Mouse (Mus musculus) intestine, postnatal 0 days (tissue): ENCODE measurements at regions not wholly inside any gene's neighbourhood (a gene's known extent, or its start where the extent isn't known, plus 50 kb on each side); places are given as distances from the start of the nearest gene placed in this dataset.

Experiments used
- ATAC-seq: fragments of 200-750 bp; cut with Nextera tagmentation; 2 replicates; pipeline ENCODE4 v1.8.0; 2017; ENCODE audit warnings: mild to moderate bottlenecking, moderate TSS enrichment, moderate library complexity
- H3K27ac ChIP-seq: fragments of 300-500 bp; sonication (generic); 2 replicates; pipeline ENCODE4 v1.5.1; 2014; ENCODE audit warnings: mild to moderate bottlenecking, low read depth, low read length, moderate library complexity
- H3K27me3 ChIP-seq: fragments of 300-500 bp; sonication (generic); replicated peaks from 2 replicates; pipeline ENCODE4 v1.6.1; 2014; ENCODE audit warnings: low read length, mixed read lengths; ENCODE audit not compliant: control insufficient read depth, insufficient read depth
- H3K36me3 ChIP-seq: fragments of 300-500 bp; sonication (generic); 2 replicates; pipeline ENCODE4 v1.6.1; 2014; ENCODE audit warnings: mild to moderate bottlenecking, moderate library complexity; ENCODE audit not compliant: control insufficient read depth, insufficient read depth
- H3K4me1 ChIP-seq: fragments of 300-500 bp; sonication (generic); replicated peaks from 2 replicates; pipeline ENCODE4 v1.6.1; 2014; ENCODE audit warnings: antibody characterized with exemption, low read length, mixed read lengths; ENCODE audit not compliant: control insufficient read depth, insufficient read depth
- H3K4me2 ChIP-seq: fragments of 300-500 bp; sonication (generic); replicated peaks from 2 replicates; pipeline ENCODE4 v1.6.1; 2014; ENCODE audit warnings: low read depth, mild to moderate bottlenecking, moderate library complexity
- H3K4me3 ChIP-seq: fragments of 300-500 bp; sonication (generic); 2 replicates; pipeline ENCODE4 v1.5.1; 2014; ENCODE audit warnings: low read depth, low read length
- H3K9ac ChIP-seq: fragments of 300-500 bp; sonication (generic); 2 replicates; pipeline ENCODE4 v1.6.1; 2014; ENCODE audit warnings: mild to moderate bottlenecking, low read depth, low read length
- H3K9me3 ChIP-seq: fragments of 300-500 bp; sonication (generic); 2 replicates; pipeline ENCODE4 v1.6.1; 2016; ENCODE audit warnings: mixed run types; ENCODE audit not compliant: control insufficient read depth
- CTCF ChIP-seq: sonication (generic); IDR thresholded peaks from 2 replicates; pipeline ENCODE4 v1.5.1; 2016; ENCODE audit warnings: low read depth, mild to moderate bottlenecking, control low read depth, antibody characterized with exemption, moderate library complexity
- WGBS: fragments of 180-500 bp; shearing (Covaris S2); extraction: QIAGEN DNeasy Blood & Tissue Kit; methylation state at CpG from one replicate; pipeline ENCODE4 v1.1.7; 2014; 5-methylcytosine and 5-hydroxymethylcytosine counted together

DNA sequence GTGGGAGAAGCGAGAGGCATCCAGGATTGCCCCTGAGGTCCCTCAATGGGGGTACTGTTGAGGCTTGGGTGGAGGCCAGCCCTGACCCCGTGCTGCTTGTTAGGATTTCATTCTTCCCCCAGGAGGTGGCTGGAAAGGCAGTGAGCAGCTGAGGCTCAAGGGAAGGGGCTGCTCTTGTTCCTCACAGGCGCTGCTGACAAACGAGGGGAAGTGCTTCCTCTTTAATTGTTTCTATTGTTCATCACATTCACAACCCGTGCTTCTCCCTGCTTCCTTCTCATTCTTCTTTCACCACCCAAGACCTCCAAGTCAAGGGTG lies 135.3 kb upstream of the Map3k1 start:
- no peak overlapping the region for H3K4me2 ChIP-seq
- H3K9me3 ChIP-seq, result no peaks in the 10 kb centered on the region
- WGBS, result 42% methylated on average over 5 of the region's 5 CpGs
- no peaks in the 10 kb centered on the region for H3K4me1 ChIP-seq
- H3K36me3 ChIP-seq, result no peaks in the 10 kb centered on the region
- H3K9ac ChIP-seq, result no peak overlapping the region
- H3K27ac ChIP-seq, result no peak overlapping the region
- H3K4me3 ChIP-seq, result no peak overlapping the region
- H3K27me3 ChIP-seq, result no peaks in the 10 kb centered on the region
- no peak for ATAC-seq
- peak; percentile 30 for TF ChIP-seq CTCF

DNA sequence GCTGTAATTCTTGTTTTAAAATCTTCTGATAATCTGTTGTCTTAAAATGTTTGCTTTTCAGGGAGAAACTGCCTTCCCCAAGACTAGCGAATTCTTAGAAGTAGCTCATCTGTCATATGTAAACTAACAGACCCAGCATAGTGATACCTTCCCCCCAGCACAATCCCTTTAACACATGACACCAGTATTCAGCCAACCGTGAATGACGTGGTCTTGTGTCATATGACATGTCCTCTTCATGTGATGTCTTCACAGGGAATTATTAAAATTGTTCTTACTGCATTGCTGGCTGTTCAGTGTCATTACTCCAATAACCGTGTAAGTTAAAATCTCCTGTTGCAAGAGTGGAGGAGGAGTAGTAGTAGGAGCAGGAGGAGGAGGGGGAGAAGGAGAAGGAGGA lies 137.5 kb upstream of the Map3k1 start:
- no peak for ATAC-seq
- H3K27me3 ChIP-seq, result no peaks in the 10 kb centered on the region
- no peak overlapping the region for H3K27ac ChIP-seq
- WGBS, result 68% methylated on average over 4 of the region's 4 CpGs
- no peaks in the 10 kb centered on the region for H3K9me3 ChIP-seq
- H3K4me3 ChIP-seq, result no peak overlapping the region
- H3K9ac ChIP-seq, result no peak overlapping the region
- H3K36me3 ChIP-seq, result no peaks in the 10 kb centered on the region
- H3K4me1 ChIP-seq, result no peaks in the 10 kb centered on the region
- H3K4me2 ChIP-seq, result no peak overlapping the region
- no peak for TF ChIP-seq CTCF

DNA sequence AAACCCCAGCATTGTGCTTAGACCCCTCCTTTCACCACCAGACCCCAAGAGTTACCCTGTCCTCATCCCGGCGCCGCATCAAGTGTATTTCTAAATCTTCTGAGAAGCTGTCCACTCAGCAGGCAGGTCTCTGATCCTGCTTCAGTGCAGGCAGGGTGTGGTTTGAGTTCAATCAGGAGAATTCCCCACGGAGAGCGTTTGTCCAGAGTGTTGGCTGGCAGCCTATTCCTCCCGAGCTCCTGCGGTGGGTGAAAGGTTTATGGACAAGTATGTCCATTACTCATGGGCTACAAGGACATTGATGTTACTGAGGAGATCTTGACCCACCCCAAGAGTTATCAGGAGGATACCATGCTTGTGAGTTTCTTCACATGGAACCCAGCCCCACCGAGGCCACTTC lies 138.0 kb upstream of the Map3k1 start:
- H3K27ac ChIP-seq, result no peak overlapping the region
- WGBS, result 70% methylated on average over 8 of the region's 8 CpGs
- no peak for ATAC-seq
- H3K9ac ChIP-seq, result no peak overlapping the region
- no peak overlapping the region for H3K4me2 ChIP-seq
- no peaks in the 10 kb centered on the region for H3K9me3 ChIP-seq
- TF ChIP-seq CTCF, result no peak
- H3K4me3 ChIP-seq, result no peak overlapping the region
- H3K36me3 ChIP-seq, result no peaks in the 10 kb centered on the region
- H3K27me3 ChIP-seq, result no peaks in the 10 kb centered on the region
- H3K4me1 ChIP-seq, result no peaks in the 10 kb centered on the region

DNA sequence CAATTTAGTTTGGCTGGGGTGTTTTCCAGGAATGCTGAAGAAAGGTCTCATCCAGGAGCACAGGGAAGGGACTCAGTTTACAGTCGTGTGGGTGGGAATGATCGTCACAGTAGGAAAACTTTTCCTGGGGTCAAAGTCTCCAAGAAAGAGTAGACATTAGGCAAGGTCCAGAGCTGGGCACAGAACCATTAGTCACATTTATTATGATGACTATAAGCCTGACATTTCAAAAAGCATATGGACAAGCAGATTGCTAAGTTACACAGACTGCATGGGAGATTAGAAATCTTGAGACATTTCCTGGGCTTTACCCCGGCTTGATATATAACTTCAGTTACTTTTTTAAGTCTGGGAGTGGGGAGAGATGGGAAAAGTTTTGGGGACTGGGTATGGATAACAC lies 139.6 kb upstream of the Map3k1 start:
- WGBS, result 36% methylated on average over 3 of the region's 3 CpGs
- H3K36me3 ChIP-seq, result no peaks in the 10 kb centered on the region
- H3K27me3 ChIP-seq, result no peaks in the 10 kb centered on the region

DNA sequence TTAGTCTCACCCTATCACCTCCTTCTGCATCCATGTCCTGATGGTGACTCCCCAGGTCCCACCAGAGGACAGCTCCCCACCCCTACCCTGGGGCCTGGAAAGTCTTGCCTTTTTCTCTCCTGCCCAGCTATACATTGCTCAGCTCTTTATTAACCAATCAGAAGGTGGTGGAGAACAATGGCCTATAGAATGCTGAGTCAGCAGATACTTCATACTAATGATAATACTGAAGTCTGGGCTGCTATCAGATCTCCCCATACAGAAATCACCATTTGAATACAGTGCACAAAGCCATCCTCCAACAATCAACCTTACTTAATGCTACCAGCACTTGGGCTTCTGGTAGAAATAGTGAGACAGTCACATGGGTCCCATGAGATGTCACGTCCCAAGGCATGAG lies 141.2 kb upstream of the Map3k1 start:
- no peak for ATAC-seq
- H3K4me1 ChIP-seq, result no peaks in the 10 kb centered on the region
- no peak overlapping the region for H3K9ac ChIP-seq
- no peaks in the 10 kb centered on the region for H3K9me3 ChIP-seq
- H3K27me3 ChIP-seq, result no peaks in the 10 kb centered on the region
- no peak for TF ChIP-seq CTCF
- H3K4me3 ChIP-seq, result no peak overlapping the region
- H3K27ac ChIP-seq, result no peak overlapping the region
- no peaks in the 10 kb centered on the region for H3K36me3 ChIP-seq
- H3K4me2 ChIP-seq, result no peak overlapping the region
- WGBS, result 97% methylated on average over 1 of the region's 1 CpGs

More for the DNA sequence above, 139.6 kb upstream of the Map3k1 start:
- no peaks in the 10 kb centered on the region for H3K9me3 ChIP-seq
- H3K27ac ChIP-seq, result no peak overlapping the region
- no peak overlapping the region for H3K4me2 ChIP-seq
- peak; percentile 76 for ATAC-seq
- H3K4me1 ChIP-seq, result no peaks in the 10 kb centered on the region
- H3K9ac ChIP-seq, result no peak overlapping the region
- TF ChIP-seq CTCF, result no peak
- H3K4me3 ChIP-seq, result no peak overlapping the region

DNA sequence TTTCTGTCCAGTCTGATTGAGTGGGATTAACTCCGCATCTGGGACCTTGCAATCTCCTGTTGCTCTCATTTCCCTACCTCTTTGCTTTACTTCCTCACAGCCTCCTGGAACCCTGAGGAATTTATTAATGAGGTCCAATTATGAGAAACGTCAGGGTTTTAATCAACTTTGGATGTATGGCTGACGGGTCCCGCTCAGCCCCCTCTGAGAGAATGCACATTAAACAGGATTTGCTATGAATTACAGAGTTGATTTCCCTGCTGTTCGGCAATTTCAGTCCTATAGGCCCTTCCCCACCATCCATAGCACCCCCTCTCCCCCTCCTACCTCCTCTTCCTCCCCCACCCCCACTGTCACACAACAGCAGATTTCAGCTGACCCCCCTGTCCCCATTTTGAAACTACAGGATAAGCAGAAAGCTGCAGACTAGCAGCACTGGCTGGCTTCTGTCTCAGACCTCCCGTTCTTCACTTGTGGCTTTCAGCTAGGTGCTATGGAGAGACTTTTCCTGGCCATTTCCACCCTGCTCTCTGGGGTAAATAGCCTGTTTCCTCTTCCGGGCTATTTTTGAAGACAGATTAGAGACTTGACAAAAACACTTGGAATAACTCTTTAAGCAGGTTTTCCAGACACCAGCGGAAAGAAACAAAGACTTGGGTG lies 145.2 kb upstream of the Map3k1 start:
- no peak for ATAC-seq
- H3K9me3 ChIP-seq, result no peaks in the 10 kb centered on the region
- H3K4me3 ChIP-seq, result no peak overlapping the region
- no peak overlapping the region for H3K9ac ChIP-seq
- H3K4me2 ChIP-seq, result no peak overlapping the region
- WGBS, result 71% methylated on average over 8 of the region's 8 CpGs
- H3K27ac ChIP-seq, result no peak overlapping the region; the same call in 1 of the 2 replicates
- no peaks in the 10 kb centered on the region for H3K4me1 ChIP-seq
- H3K36me3 ChIP-seq, result no peaks in the 10 kb centered on the region
- TF ChIP-seq CTCF, result no peak
- no peaks in the 10 kb centered on the region for H3K27me3 ChIP-seq

DNA sequence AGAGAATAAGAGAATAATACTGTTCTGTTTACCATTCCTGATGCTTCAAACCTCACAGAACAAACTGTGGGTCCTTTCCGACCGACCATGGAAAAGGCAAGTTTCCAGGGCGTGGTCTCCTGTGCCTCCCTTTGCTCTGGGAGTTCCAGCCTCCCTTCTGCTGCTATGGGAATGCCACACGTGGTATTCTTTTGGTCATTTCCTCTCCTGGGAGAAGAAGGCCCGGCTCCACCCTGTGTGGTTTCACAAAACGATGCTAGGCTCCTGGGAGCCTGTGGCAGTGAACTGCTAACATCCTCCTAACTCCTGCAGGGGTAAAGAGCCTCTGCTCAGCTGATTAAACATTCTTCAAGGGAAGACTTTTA lies 145.7 kb upstream of the Map3k1 start:
- no peaks in the 10 kb centered on the region for H3K27me3 ChIP-seq
- no peak for TF ChIP-seq CTCF
- no peaks in the 10 kb centered on the region for H3K4me1 ChIP-seq
- H3K9ac ChIP-seq, result no peak overlapping the region
- H3K36me3 ChIP-seq, result no peaks in the 10 kb centered on the region
- ATAC-seq, result no peak
- no peak overlapping the region for H3K4me2 ChIP-seq
- H3K27ac ChIP-seq, result no peak overlapping the region; the same call in 1 of the 2 replicates
- H3K9me3 ChIP-seq, result no peaks in the 10 kb centered on the region
- WGBS, result 18% methylated on average over 6 of the region's 6 CpGs
- H3K4me3 ChIP-seq, result no peak overlapping the region
